Mouse (Mus musculus) embryonic stem cell, embryonic (primary cell): ENCODE data around the gene Idh1.
"Not testable (repeated sequence)": the region's sequence is repeated elsewhere in the genome, so short reads cannot be mapped to it uniquely, and the experiment has no call there.

Experiments used
- CTCF ChIA-PET, 4 experiments: fragments of 300-600 bp in 2 of 4; fragments of 350-600 bp in 2 of 4; sonication (Branson Sonifier 250); formaldehyde crosslinking; loops; one replicate each; lab custom pipeline; 2022; ENCODE audit warnings: inconsistent platforms in 2 of 4; lab: Charles Lee
- POLR2A ChIA-PET, 4 experiments: fragments of 300-600 bp in 2 of 4; fragments of 350-600 bp in 2 of 4; sonication (Branson Sonifier 250); formaldehyde crosslinking; loops; one replicate each; lab custom pipeline; 2022; ENCODE audit warnings: antibody characterized with exemption in 4 of 4, inconsistent platforms in 1 of 4; lab: Charles Lee

Idh1 gene

GRCm38 (mm10) chr1:65186287-65187073 lies at the start of gene Idh1, which contains the start of gene Pikfyve:
Gene Idh1 (minus strand): TSS chr1:65186500.
Gene Pikfyve (plus strand): TSS chr1:65186683.
- CTCF ChIA-PET = interaction anchor here in 3 of 4 experiments (0.5 to 1.4 kb wide), 11 partner anchors 8 to 1311 kb away, joined by 3 to 12 read pairs (median 3); partner anchors contain the start of gene Fzd5 (in 1 of the 3)
- POLR2A ChIA-PET = interaction anchor here in 3 of 4 experiments (0.6 to 3.6 kb wide), 47 partner anchors 8 to 1601 kb away, joined by 3 to 42 read pairs (median 4); partner anchors contain the start of genes Ccnyl1 (in 3 of the 3), Mettl21a (in 2 of the 3), Creb1 (in 1 of the 3) and Crygb (in 1 of the 3)

GRCm38 (mm10) chr1:65230566-65230965 lies 44.3 kb upstream of the Idh1 start:
- POLR2A ChIA-PET = no interaction called here
- CTCF ChIA-PET = no interaction called here

- CTCF ChIA-PET = not testable (repeated sequence)
- POLR2A ChIA-PET = interaction anchor here in 2 of 4 experiments (0.6 kb wide), 2 partner anchors 29 to 61 kb away, joined by 3 to 8 read pairs; no protein-coding TSS in a partner anchor
Observed at GRCm38 (mm10) chr1:65229768-65230167, 43.5 kb upstream of the Idh1 start.

- POLR2A ChIA-PET = interaction anchor here in 1 of 4 experiments (1.8 kb wide), 1 partner anchor 12 kb away, joined by 4 read pairs; no protein-coding TSS in a partner anchor
Observed at GRCm38 (mm10) chr1:65227681-65228080, 41.4 kb upstream of the Idh1 start.

GRCm38 (mm10) chr1:65223654-65224053 lies 37.4 kb upstream of the Idh1 start:
- ChIA-PET POLR2A (no interaction called here), CTCF (no interaction called here)

More at GRCm38 (mm10) chr1:65227681-65228080, 41.4 kb upstream of the Idh1 start:
- CTCF ChIA-PET = interaction anchor here in 1 of 4 experiments (0.5 kb wide), 1 partner anchor 125 kb away, joined by 3 read pairs; no protein-coding TSS in a partner anchor

GRCm38 (mm10) chr1:65217972-65218371 lies 31.7 kb upstream of the Idh1 start:
- POLR2A ChIA-PET = no interaction called here
- CTCF ChIA-PET = no interaction called here

GRCm38 (mm10) chr1:65217567-65217966 lies 31.3 kb upstream of the Idh1 start:
- CTCF ChIA-PET = no interaction called here
- POLR2A ChIA-PET = interaction anchor here in 1 of 4 experiments (1.5 kb wide), 1 partner anchor 39 kb away, joined by 3 read pairs; no protein-coding TSS in a partner anchor

GRCm38 (mm10) chr1:65213214-65213613 lies 26.9 kb upstream of the Idh1 start:
- POLR2A ChIA-PET = interaction anchor here in 2 of 4 experiments (1.0 to 1.5 kb wide), 3 partner anchors 8 to 26 kb away, joined by 3 to 5 read pairs (median 3); no protein-coding TSS in a partner anchor

GRCm38 (mm10) chr1:65204299-65204698 lies 18.0 kb upstream of the Idh1 start:
- POLR2A ChIA-PET = no interaction called here
- CTCF ChIA-PET = no interaction called here

More at GRCm38 (mm10) chr1:65213214-65213613, 26.9 kb upstream of the Idh1 start:
- CTCF ChIA-PET = interaction anchor here in 1 of 4 experiments (0.5 kb wide), 1 partner anchor 39 kb away, joined by 8 read pairs; no protein-coding TSS in a partner anchor

GRCm38 (mm10) chr1:65198861-65199260 lies 12.6 kb upstream of the Idh1 start:
- CTCF ChIA-PET = interaction anchor here in 1 of 4 experiments (1.2 kb wide), 1 partner anchor 13 kb away, joined by 4 read pairs; the partner anchor contains the start of gene Idh1
- POLR2A ChIA-PET = interaction anchor here in 2 of 4 experiments (1.6 to 2.7 kb wide), 3 partner anchors 10 to 13 kb away, joined by 7 to 14 read pairs (median 11); partner anchors contain the start of genes Idh1 (in 2 of the 2) and Pikfyve (in 2 of the 2)

- CTCF ChIA-PET = interaction anchor here in 1 of 4 experiments (1.2 kb wide), 1 partner anchor 13 kb away, joined by 4 read pairs; the partner anchor contains the start of gene Idh1
- POLR2A ChIA-PET = interaction anchor here in 2 of 4 experiments (1.6 to 2.7 kb wide), 2 partner anchors 11 to 12 kb away, joined by 7 to 14 read pairs; partner anchors contain the start of genes Idh1 (in 1 of the 2) and Pikfyve (in 1 of the 2)
Observed at GRCm38 (mm10) chr1:65198425-65198824, 12.1 kb upstream of the Idh1 start.

- ChIA-PET POLR2A (interaction anchor here in 1 of 4 experiments (0.7 to 1.2 kb wide), 2 partner anchors 47 to 1625 kb away, joined by 3 to 4 read pairs; no protein-coding TSS in a partner anchor), CTCF (no interaction called here)
Observed at GRCm38 (mm10) chr1:65193226-65193625, 6.9 kb upstream of the Idh1 start.

- ChIA-PET CTCF (interaction anchor here in 1 of 4 experiments (1.1 kb wide), 1 partner anchor 12 kb away, joined by 3 read pairs; no protein-coding TSS in a partner anchor), POLR2A (interaction anchor here in 1 of 4 experiments (1.6 kb wide), 1 partner anchor 11 kb away, joined by 6 read pairs; no protein-coding TSS in a partner anchor)
Observed at GRCm38 (mm10) chr1:65190172-65190571, 3.9 kb upstream of the Idh1 start.

GRCm38 (mm10) chr1:65187074-65187430 lies 752 bp upstream of the Idh1 start:
- ChIA-PET POLR2A (interaction anchor here in 3 of 4 experiments (0.9 to 3.6 kb wide), 15 partner anchors 9 to 496 kb away, joined by 3 to 42 read pairs (median 8); partner anchors contain the start of genes Ccnyl1 (in 1 of the 3) and Fzd5 (in 1 of the 3)), CTCF (interaction anchor here in 2 of 4 experiments (1.1 to 1.4 kb wide), 3 partner anchors 9 to 449 kb away, joined by 3 read pairs; partner anchors contain the start of gene Fzd5 (in 1 of the 2))

GRCm38 (mm10) chr1:65185524-65186205 lies 635 bp downstream of the Idh1 start:
- ChIA-PET POLR2A (interaction anchor here in 3 of 4 experiments (0.6 to 3.6 kb wide), 49 partner anchors 8 to 1600 kb away, joined by 3 to 42 read pairs (median 4); partner anchors contain the start of genes Ccnyl1 (in 3 of the 3), Mettl21a (in 2 of the 3), Rpe (in 2 of the 3) and Creb1 (in 1 of the 3)), CTCF (interaction anchor here (0.5 to 1.4 kb wide), 13 partner anchors 7 to 1632 kb away, joined by 3 to 12 read pairs (median 3); partner anchors contain the start of genes Fzd5 (in 1 of the 4) and Kansl1l (in 1 of the 4))

- ChIA-PET POLR2A (interaction anchor here in 3 of 4 experiments (0.8 to 2.3 kb wide), 14 partner anchors 9 to 1515 kb away, joined by 3 to 18 read pairs (median 4); partner anchors contain the start of genes Ccnyl1 (in 1 of the 3), Klf7 (in 1 of the 3) and Rpe (in 1 of the 3)), CTCF (interaction anchor here in 1 of 4 experiments (1.0 kb wide), 1 partner anchor 37 kb away, joined by 3 read pairs; no protein-coding TSS in a partner anchor)
Observed at GRCm38 (mm10) chr1:65185011-65185410, 1.3 kb downstream of the Idh1 start.

- POLR2A ChIA-PET = no interaction called here
- CTCF ChIA-PET = no interaction called here
Observed at GRCm38 (mm10) chr1:65183994-65184393, 2.3 kb downstream of the Idh1 start.
